In the genomic region with DNA sequence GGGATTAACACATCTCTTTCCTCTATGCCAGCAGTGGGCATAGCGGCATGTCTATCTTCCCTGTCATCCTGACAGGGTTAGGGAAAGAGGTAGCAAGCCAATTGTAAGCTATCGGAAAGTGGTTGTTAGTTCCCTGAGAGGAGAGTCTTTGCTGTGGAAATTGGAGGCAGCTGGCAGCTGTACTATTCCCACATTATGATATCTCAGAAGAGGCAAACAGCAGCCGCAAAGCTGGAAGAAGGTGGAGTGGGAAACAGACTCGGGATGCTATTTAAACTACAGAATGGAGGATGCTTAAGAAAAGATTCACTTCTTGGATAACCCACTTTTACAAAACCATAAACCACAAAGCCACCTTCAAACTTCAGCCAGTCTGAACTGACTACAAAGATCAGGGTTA, we compare ENCODE assay signal across 26 mouse cellular contexts.
"Had no signal": no experiment of that assay in that cellular context is flagged by ENCODE, and none has a peak within 500 bp of the region (broad histone marks: within the 10 kb centered on the region; RNA-seq: fewer than 3 reads in every experiment).

No protein-coding gene starts in this region.

- H3K9ac ChIP-seq: heart, embryonic 13.5 days; heart, embryonic 15.5 days; hindbrain, embryonic 12.5 days; hindbrain, embryonic 14.5 days; intestine, embryonic 15.5 days; limb, embryonic 12.5 days; liver, embryonic 14.5 days had no signal

- H3K27ac ChIP-seq: heart, adult 2 months; heart, embryonic 13.5 days; heart, embryonic 15.5 days; hindbrain, embryonic 12.5 days; hindbrain, embryonic 14.5 days; intestine, embryonic 15.5 days; layer of hippocampus, adult 2 months; left cerebral cortex, adult 2 months; limb, embryonic 10.5 days; limb, embryonic 12.5 days; liver, embryonic 14.5 days had no signal

- H3K9me3 ChIP-seq: heart, embryonic 13.5 days; heart, embryonic 15.5 days; hindbrain, embryonic 12.5 days; intestine, embryonic 15.5 days; limb, embryonic 10.5 days; limb, embryonic 12.5 days had no signal

- H3K27me3 ChIP-seq: heart, embryonic 13.5 days; heart, embryonic 15.5 days; hindbrain, embryonic 12.5 days; intestine, embryonic 15.5 days; limb, embryonic 12.5 days had no signal

- H3K4me1 ChIP-seq: heart, embryonic 13.5 days; heart, embryonic 15.5 days; hindbrain, embryonic 12.5 days; intestine, embryonic 15.5 days had no signal

- H3K4me2 ChIP-seq: heart, embryonic 11.5 days; heart, embryonic 13.5 days; heart, embryonic 15.5 days; hindbrain, embryonic 12.5 days; hindbrain, embryonic 14.5 days; intestine, embryonic 15.5 days; limb, embryonic 12.5 days; liver, embryonic 11.5 days had no signal

- ATAC-seq: hindbrain, embryonic 16.5 days; inflammation-experienced regulatory T-cells, adult 6 months; intestine, embryonic 15.5 days; intestine, postnatal 0 days had no signal

- H3K4me3 ChIP-seq: heart, adult 2 months; heart, embryonic 13.5 days; heart, embryonic 15.5 days; hindbrain, embryonic 12.5 days; intestine, embryonic 15.5 days; layer of hippocampus, adult 2 months; left cerebral cortex, adult 2 months; limb, embryonic 10.5 days; limb, embryonic 12.5 days had no signal

- H3K36me3 ChIP-seq: heart, embryonic 13.5 days; heart, embryonic 15.5 days; intestine, embryonic 15.5 days had no signal

- DNase-seq: gastrocnemius, postnatal 14 days; gastrocnemius, postnatal 36 days; heart, adult 11 months; heart, adult 2 months; heart, postnatal 14 days; heart, postnatal 36 days; kidney, adult 18-20 months; kidney, adult 8-10 months; kidney, postnatal 10 days; kidney, postnatal 25 days; kidney, postnatal 4 days had no signal
